Mouse (Mus musculus) heart, postnatal 0 days (tissue): Measurements from ENCODE around the gene Lpar5.

ENCODE experiments used
- CTCF ChIP-seq: IDR thresholded peaks from 2 replicates; pipeline ENCODE4 v1.5.1; 2016; ENCODE audit warnings: antibody characterized with exemption, control low read depth, low read depth
- EP300 ChIP-seq: IDR thresholded peaks from 2 replicates; pipeline ENCODE4 v1.6.1; 2016; ENCODE audit warnings: antibody characterized with exemption, low read depth

DNA sequence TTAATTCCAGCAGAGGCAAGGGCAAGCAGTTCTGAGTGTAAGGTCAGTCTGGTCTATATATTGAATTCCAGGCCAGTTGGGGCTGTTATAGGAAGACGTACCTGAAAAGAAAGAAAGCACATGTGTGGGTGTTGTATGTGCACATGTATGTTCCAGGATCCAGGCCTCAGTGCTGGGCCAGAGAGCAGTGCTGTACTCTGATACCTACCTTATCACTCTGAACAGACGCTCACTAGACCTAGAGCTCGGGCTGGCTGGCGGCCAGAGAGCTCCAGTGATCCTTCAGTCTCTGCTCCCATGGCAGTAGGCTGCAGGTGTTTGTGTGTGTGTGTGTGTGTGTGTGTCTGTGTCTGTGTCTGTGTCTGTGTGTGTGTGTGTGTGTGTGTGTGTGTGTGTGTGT is 36.5 kb downstream of the Lpar5 start:
- TF ChIP-seq EP300 (no peak), CTCF (no peak)
